Comparison of ENCODE assay signal across 13 mouse cellular contexts in genomic region chr7:143712771-143713348, GRCm38 (mm10). TPM values are rescaled to one million over a fixed set of nuclear protein-coding genes. Genes with fewer than 3 reads are reported as not detected.
DNase-seq lines count a peak whose midpoint lies in the region; ATAC-seq and TF ChIP-seq lines count a peak whose summit lies in the region.
"Had no signal": no experiment of that assay in that cellular context is flagged by ENCODE, and none has a peak within 500 bp of the region (broad histone marks: within the 10 kb centered on the region; RNA-seq: fewer than 3 reads in every experiment).

No protein-coding gene starts in this region.

- H3K27ac ChIP-seq in limb, embryonic 12.5 days = 0 out of 2 replicates have a peak overlapping the region, but pooled peaks have one; percentile 45
- no peak overlapping the region for H3K27ac ChIP-seq in limb, embryonic 10.5 days
- H3K27ac ChIP-seq in small intestine, adult 2 months (ENCODE audit: insufficient read depth, low read depth, low read length) = peak overlapping the region; percentile 44
- H3K27ac ChIP-seq: liver, embryonic 13.5 days; neural tube, embryonic 12.5 days had no signal

- no peaks in the 10 kb centered on the region for H3K27me3 ChIP-seq in limb, embryonic 12.5 days
- H3K27me3 ChIP-seq in limb, embryonic 10.5 days (ENCODE audit: low read depth, poor library complexity, severe bottlenecking) = no peaks in the 10 kb centered on the region
- no peaks in the 10 kb centered on the region for H3K27me3 ChIP-seq in small intestine, adult 2 months (ENCODE audit: control insufficient read depth, insufficient read depth, low read length)
- H3K27me3 ChIP-seq: liver, embryonic 13.5 days; neural tube, embryonic 12.5 days had no signal

- no peak for ATAC-seq in limb, embryonic 12.5 days (ENCODE audit: insufficient number of reproducible peaks, insufficient read depth, low FRiP score, low TSS enrichment, low read depth)
- ATAC-seq in cerebellum, adult (ENCODE audit: insufficient number of reproducible peaks, low FRiP score, low TSS enrichment) = no peak

- H3K4me1 ChIP-seq in limb, embryonic 12.5 days (replicated peaks) = peaks cover 13% of the 10 kb centered on the region
- H3K4me1 ChIP-seq in limb, embryonic 10.5 days = 0 out of 2 replicates have a peak, but pooled peaks cover 14% of the 10 kb centered on the region
- H3K4me1 ChIP-seq in small intestine, adult 2 months (ENCODE audit: control insufficient read depth, insufficient read depth, insufficient read length, low read length) = peaks cover 3% of the 10 kb centered on the region
- H3K4me1 ChIP-seq: liver, embryonic 13.5 days had no signal

- WGBS in limb, embryonic 12.5 days = 85% methylated on average over 8 of the region's 8 CpGs
- WGBS in limb, embryonic 10.5 days = 91% methylated on average over 8 of the region's 8 CpGs
- 62% methylated on average over 8 of the region's 8 CpGs for WGBS in small intestine, adult 2 months

- H3K36me3 ChIP-seq in limb, embryonic 12.5 days = peaks cover 64% of the 10 kb centered on the region
- H3K36me3 ChIP-seq in limb, embryonic 10.5 days = peaks cover 45% of the 10 kb centered on the region
- H3K36me3 ChIP-seq in small intestine, adult 2 months (ENCODE audit: control insufficient read depth, insufficient read depth, low read length) = peaks cover 18% of the 10 kb centered on the region
- H3K36me3 ChIP-seq: liver, embryonic 13.5 days had no signal

- no peak for TF ChIP-seq CTCF in small intestine, adult 2 months (IDR thresholded peaks at IDR 0.05; ENCODE audit: extremely low read depth, insufficient read length, insufficient replicate concordance, low read depth, low read length)

- TF ChIP-seq POLR2A in small intestine, adult 2 months (IDR thresholded peaks at IDR 0.05; ENCODE audit: low read depth, low read length) = no peak

- no peak overlapping the region for H3K9ac ChIP-seq in limb, embryonic 12.5 days (replicated peaks)
- H3K9ac ChIP-seq: liver, embryonic 13.5 days had no signal

- no peak overlapping the region for H3K4me2 ChIP-seq in limb, embryonic 12.5 days
- H3K4me2 ChIP-seq: liver, embryonic 13.5 days; midbrain, embryonic 11.5 days; neural tube, embryonic 12.5 days had no signal

- no peak overlapping the region for H3K4me3 ChIP-seq in limb, embryonic 12.5 days (replicated peaks)
- no peak overlapping the region for H3K4me3 ChIP-seq in limb, embryonic 10.5 days
- H3K4me3 ChIP-seq in small intestine, adult 2 months (ENCODE audit: low read depth, low read length) = peak overlapping the region; percentile 42
- H3K4me3 ChIP-seq: liver, embryonic 13.5 days; neural tube, embryonic 12.5 days had no signal

- H3K9me3 ChIP-seq in limb, embryonic 12.5 days = no peaks in the 10 kb centered on the region
- H3K9me3 ChIP-seq in limb, embryonic 10.5 days (replicated peaks) = no peaks in the 10 kb centered on the region
- H3K9me3 ChIP-seq: liver, embryonic 13.5 days; neural tube, embryonic 12.5 days had no signal

- no peak for DNase-seq in limb, embryonic 10.5 days (ENCODE audit: low spot score)
- peak; percentile 74 for DNase-seq in CD4-positive, CD25-positive, alpha-beta regulatory T cell, adult 2 months (ENCODE audit: low read depth, low spot score)
- peak; percentile 90 for DNase-seq in induced T-regulatory cell, adult 2 months (ENCODE audit: low read depth)
- DNase-seq in frontal cortex, postnatal 25 days (ENCODE audit: low spot score in 2 of 2) = no peak
- DNase-seq in cerebellum, adult 11-12 months = no peak
- DNase-seq: cerebellum, postnatal 25 days; liver, embryonic 13.5 days had no signal

RNA-seq across cellular contexts. Expression of gene Tnfrsf23, which starts 27.2 kb away (rescaled TPM):
- polyA plus RNA-seq in limb, embryonic 12.5 days (2016; fragmentation: Nextera tagmentation; extraction: Ambion mirVana) = 0.59 and 0.64 TPM in 2 replicates
- 0.25 TPM in 1 of 2 replicates, not detected in the other for polyA plus RNA-seq in limb, embryonic 10.5 days (2016; fragmentation: Nextera tagmentation; extraction: Ambion mirVana)
- 1.2 and 2.9 TPM in 2 replicates for polyA plus RNA-seq in small intestine, adult 2 months (2012; rRNA removed)

RNA-seq across cellular contexts. Expression of gene Osbpl5, which starts 43.9 kb away (rescaled TPM):
- 26.1 and 30.4 TPM in 2 replicates for polyA plus RNA-seq in limb, embryonic 12.5 days (2016; fragmentation: Nextera tagmentation; extraction: Ambion mirVana)
- polyA plus RNA-seq in limb, embryonic 10.5 days (2016; fragmentation: Nextera tagmentation; extraction: Ambion mirVana) = 12.3 and 19.9 TPM in 2 replicates
- 15.9 and 23.1 TPM in 2 replicates for polyA plus RNA-seq in small intestine, adult 2 months (2012; rRNA removed)

RNA-seq across cellular contexts. Expression of gene Mrgprg, which starts 53.9 kb away (rescaled TPM):
- polyA plus RNA-seq in limb, embryonic 12.5 days (2016; fragmentation: Nextera tagmentation; extraction: Ambion mirVana) = not detected in 2 replicates
- polyA plus RNA-seq in limb, embryonic 10.5 days (2016; fragmentation: Nextera tagmentation; extraction: Ambion mirVana) = not detected in 2 replicates
- 0.27 TPM in 1 of 2 replicates, not detected in the other for polyA plus RNA-seq in small intestine, adult 2 months (2012; rRNA removed)
- polyA plus RNA-seq: heart, embryonic 14.5 days; liver, embryonic 13.5 days; midbrain, embryonic 11.5 days; neural tube, embryonic 12.5 days had no signal

Comparison
In these comparisons a context has a peak if more than half of its experiments do, and no peak if none do; other contexts are left out.
1. DNase-seq: peak in CD4-positive, CD25-positive, alpha-beta regulatory T cell, adult 2 months (single experiment) and induced T-regulatory cell, adult 2 months (single experiment); none in limb, embryonic 10.5 days (single experiment), frontal cortex, postnatal 25 days (0 of 2) and cerebellum, adult 11-12 months (single experiment).